Mouse (Mus musculus) neural tube, embryonic 14.5 days (tissue): ENCODE data around the gene Apc2. TPM values are rescaled to one million over a fixed set of nuclear protein-coding genes. Genes with fewer than 3 reads are reported as not detected.
A peak's percentile ranks its signal among the peaks of the same experiment; 100 is the strongest.
"Not testable (repeated sequence)": the region's sequence is repeated elsewhere in the genome, so short reads cannot be mapped to it uniquely, and the experiment has no call there.

Experiments used
- ATAC-seq: fragments of 200-750 bp; cut with Nextera tagmentation; 2 replicates; pipeline ENCODE4 v1.8.0; 2017; ENCODE audit warnings: low read depth, mild to moderate bottlenecking, moderate TSS enrichment, moderate library complexity
- H3K27ac ChIP-seq: fragments of 300-500 bp; sonication (generic); 2 replicates; pipeline ENCODE4 v1.5.1; 2014; ENCODE audit warnings: low read depth, mild to moderate bottlenecking, control low read depth, low read length, moderate library complexity, mixed read lengths
- H3K27me3 ChIP-seq: fragments of 300-500 bp; sonication (generic); 2 replicates; pipeline ENCODE4 v1.6.1; 2014; ENCODE audit warnings: low read length; ENCODE audit not compliant: control insufficient read depth, insufficient read depth
- H3K36me3 ChIP-seq: fragments of 300-500 bp; sonication (generic); 2 replicates; pipeline ENCODE4 v1.6.1; 2014; ENCODE audit warnings: low read length, mixed read lengths; ENCODE audit not compliant: control insufficient read depth, insufficient read depth
- H3K4me1 ChIP-seq: fragments of 300-500 bp; sonication (generic); 2 replicates; pipeline ENCODE4 v1.6.1; 2014; ENCODE audit warnings: low read length; ENCODE audit not compliant: control insufficient read depth, insufficient read depth
- H3K4me2 ChIP-seq: fragments of 300-500 bp; sonication (generic); 2 replicates; pipeline ENCODE4 v1.6.1; 2014; ENCODE audit warnings: mild to moderate bottlenecking, low read depth, low read length, control low read depth
- H3K4me3 ChIP-seq: fragments of 300-500 bp; sonication (generic); 2 replicates; pipeline ENCODE4 v1.5.1; 2014; ENCODE audit warnings: low read depth, low read length, control low read depth, mixed read lengths
- H3K9ac ChIP-seq: fragments of 300-500 bp; sonication (generic); replicated peaks from 2 replicates; pipeline ENCODE4 v1.6.1; 2014; ENCODE audit warnings: low read depth, mild to moderate bottlenecking, control low read depth, low read length, mixed read lengths
- H3K9me3 ChIP-seq: fragments of 300-500 bp; sonication (generic); 2 replicates; pipeline ENCODE4 v1.6.1; 2016; ENCODE audit warnings: low read length; ENCODE audit not compliant: control insufficient read depth
- WGBS: fragments of 180-500 bp; shearing (Covaris S2); extraction: QIAGEN DNeasy Blood & Tissue Kit; methylation state at CpG from one replicate; pipeline ENCODE4 v1.1.7; 2014; 5-methylcytosine and 5-hydroxymethylcytosine counted together
- polyA plus RNA-seq: library from polyadenylated mRNA; unstranded; fragments of >200 nt; fragmentation: Nextera tagmentation; extraction: Ambion mirVana; gene quantifications from 2 replicates; pipeline ENCODE4 v1.2.1, GENCODE M21; 2014

Apc2 gene
- 169 and 231 TPM in 2 replicates for polyA plus RNA-seq

DNA sequence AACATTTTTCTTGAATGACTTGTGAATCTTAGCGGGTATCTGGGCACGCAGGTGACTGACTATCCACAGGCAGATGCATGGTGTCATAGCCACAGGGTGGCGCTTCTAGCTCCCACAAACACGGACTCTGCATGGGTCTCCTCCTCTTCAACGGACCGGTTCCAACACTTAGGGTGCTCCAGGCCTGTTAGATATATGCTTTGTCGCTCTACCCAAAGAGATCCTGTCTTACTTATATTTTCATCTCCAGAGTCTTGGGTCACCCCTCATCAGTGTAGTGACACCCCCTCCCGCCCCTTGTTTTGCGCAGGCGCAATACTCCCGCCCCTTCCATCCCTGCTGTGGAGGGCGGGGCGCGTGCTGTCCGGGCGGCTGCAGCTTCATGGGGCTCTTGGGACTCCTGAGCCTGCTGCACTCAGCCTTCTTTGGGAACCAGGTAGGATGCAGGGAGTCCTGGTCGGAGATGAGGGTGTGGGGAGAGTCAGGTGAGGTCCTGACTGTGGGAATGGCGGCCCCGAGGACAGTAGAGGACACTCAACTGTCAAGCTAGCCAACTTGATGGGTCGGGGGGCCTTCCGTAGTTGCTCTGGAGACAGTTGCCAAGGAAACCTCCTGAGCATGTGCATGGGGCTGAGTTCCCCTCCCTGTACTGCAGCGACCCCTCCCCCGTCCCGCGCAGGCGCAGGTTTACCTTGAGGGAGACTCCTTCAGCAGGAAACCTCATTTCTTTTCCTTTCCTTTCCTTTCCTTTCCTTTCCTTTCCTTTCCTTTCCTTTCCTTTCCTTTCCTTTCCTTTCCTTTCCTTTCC is at the start of gene Apc2:
Gene Apc2, plus strand, starts transcription at position 360 of the 808 bp plus-strand sequence.
- Histone ChIP-seq H3K4me3 (peak within 1 kb of the TSS; percentile 38), H3K9me3 (no peaks in the 10 kb centered on the region), H3K27me3 (no peaks in the 10 kb centered on the region; the same call in 1 of the 2 replicates), H3K4me2 (peak within 1 kb of the TSS; percentile 67), H3K4me1 (peaks cover 38% of the 10 kb centered on the region), H3K9ac (peak within 1 kb of the TSS; percentile 35), H3K27ac (peak within 1 kb of the TSS; percentile 58), H3K36me3 (peaks cover 10% of the 10 kb centered on the region)
- ATAC-seq: peak; percentile 61
- under 1% methylated on average over 24 of the region's 26 CpGs for WGBS

DNA sequence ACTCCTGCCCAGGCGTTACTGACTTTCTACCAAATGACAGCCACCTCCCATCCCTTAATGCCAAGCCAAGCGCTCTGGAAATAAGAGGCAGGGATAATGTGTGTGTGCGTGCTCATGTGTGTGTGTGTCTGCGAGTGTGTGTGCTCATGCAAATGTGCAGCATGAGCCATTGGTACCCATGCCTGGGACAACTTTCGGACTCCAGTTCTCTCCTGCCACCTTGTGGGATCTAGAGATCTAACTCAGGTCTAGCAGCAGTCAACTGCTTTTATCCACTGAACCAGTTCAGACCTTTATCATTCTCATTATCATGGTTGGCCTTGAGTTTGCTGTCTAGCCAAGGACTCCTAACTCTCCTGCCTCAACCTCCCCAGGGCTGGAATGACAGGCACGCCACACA is 47.9 kb upstream of the Apc2 start:
- no peak for ATAC-seq
- H3K9ac ChIP-seq: no peak overlapping the region
- peaks cover 17% of the 10 kb centered on the region; the same call in 1 of the 2 replicates for H3K36me3 ChIP-seq
- H3K4me2 ChIP-seq: no peak overlapping the region
- H3K9me3 ChIP-seq: no peaks in the 10 kb centered on the region
- no peak overlapping the region for H3K27ac ChIP-seq
- no peaks in the 10 kb centered on the region for H3K27me3 ChIP-seq
- 50% methylated on average over 6 of the region's 6 CpGs for WGBS
- no peak overlapping the region for H3K4me3 ChIP-seq
- H3K4me1 ChIP-seq: peaks cover 11% of the 10 kb centered on the region

DNA sequence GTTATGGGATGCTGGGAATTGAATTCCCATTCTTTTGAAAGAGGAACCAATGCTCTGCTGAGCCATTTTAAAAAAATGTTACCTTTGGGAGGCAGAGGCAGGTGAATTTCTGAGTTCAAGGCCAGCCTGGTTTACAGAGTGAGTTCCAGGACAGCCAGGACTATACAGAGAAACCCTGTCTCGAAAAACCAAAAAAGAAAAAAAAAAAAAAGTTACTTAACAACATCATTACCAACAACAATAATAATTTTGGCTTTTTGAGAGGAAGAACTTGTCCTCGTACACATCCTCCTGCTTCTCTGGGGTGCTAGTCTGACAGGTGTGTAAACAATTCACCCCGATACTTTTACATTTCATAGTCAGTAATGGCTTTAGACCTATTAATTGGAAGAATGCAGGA is 47.3 kb upstream of the Apc2 start:
- Histone ChIP-seq H3K36me3 (peaks cover 11% of the 10 kb centered on the region; the same call in 1 of the 2 replicates), H3K4me2 (peak overlapping the region; percentile 97), H3K4me3 (peak overlapping the region; percentile 70), H3K4me1 (peaks cover 11% of the 10 kb centered on the region)
- ATAC-seq: peak; percentile 4; the same call in 1 of the 2 replicates
- not testable (repeated sequence) for H3K9me3 ChIP-seq, H3K27me3 ChIP-seq, H3K9ac ChIP-seq, H3K27ac ChIP-seq
- 47% methylated on average over 3 of the region's 3 CpGs for WGBS

DNA sequence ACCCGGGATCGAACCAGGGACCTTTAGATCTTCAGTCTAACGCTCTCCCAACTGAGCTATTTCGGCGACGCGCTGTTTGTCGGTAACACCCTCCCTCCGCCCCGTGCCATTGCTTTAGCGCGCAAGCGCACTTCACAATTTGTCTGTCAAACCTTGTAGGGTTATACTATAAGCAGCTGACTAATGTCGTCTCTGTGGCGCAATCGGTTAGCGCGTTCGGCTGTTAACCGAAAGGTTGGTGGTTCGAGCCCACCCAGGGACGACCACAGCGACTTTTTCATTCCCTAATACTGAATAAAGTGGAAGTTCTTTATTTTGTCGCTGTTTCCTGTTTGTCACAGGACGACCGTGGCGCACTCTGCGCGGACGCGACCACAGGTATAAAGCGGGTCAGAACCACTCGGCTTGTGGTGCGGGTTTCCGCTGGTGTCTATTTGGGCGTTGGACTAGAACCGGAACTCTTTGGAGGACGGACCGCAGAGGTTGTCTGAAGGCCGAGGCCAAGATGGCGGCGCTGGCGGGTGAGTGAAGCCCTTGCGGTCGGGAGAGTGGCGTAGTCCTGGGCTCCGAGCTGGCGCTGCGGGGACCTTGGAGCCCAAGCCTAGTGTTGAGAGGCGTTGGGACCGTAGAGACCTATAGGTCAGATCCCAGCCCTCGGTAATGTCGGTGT is 46.7 kb upstream of the Apc2 start, which contains the start of gene Ndufs7:
Gene Ndufs7, plus strand, starts transcription at position 151 of the 670 bp plus-strand sequence.
- under 1% methylated on average over 53 of the region's 53 CpGs for WGBS
- Histone ChIP-seq H3K4me3 (peak within 1 kb of the TSS; percentile 70), H3K4me2 (peak within 1 kb of the TSS; percentile 97), H3K9ac (peak within 1 kb of the TSS; percentile 83), H3K27ac (peak within 1 kb of the TSS; percentile 89), H3K27me3 (no peaks in the 10 kb centered on the region), H3K9me3 (no peaks in the 10 kb centered on the region), H3K4me1 (peaks cover 11% of the 10 kb centered on the region), H3K36me3 (peaks cover 10% of the 10 kb centered on the region; the same call in 1 of the 2 replicates)
- ATAC-seq: peak; percentile 91

DNA sequence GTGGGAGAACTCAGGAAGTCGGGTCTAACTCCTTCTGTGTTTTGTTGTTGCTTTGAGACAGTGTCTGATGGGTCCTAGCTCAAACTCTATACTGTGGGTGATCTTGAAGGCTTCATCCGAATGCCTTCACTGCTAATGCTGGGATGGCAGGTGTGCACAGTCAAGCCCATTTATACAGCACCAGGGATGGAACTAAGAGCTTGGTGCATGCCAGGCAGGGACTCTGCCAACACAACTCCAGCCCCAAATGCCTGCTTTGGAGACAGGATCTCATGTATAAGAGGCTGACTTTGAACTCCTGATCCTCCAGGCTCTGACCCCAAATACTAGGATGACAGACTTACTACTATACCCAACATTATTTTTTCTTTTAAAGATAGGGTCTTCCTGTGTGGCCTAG is 45.7 kb upstream of the Apc2 start:
- peaks cover 11% of the 10 kb centered on the region for H3K4me1 ChIP-seq
- H3K9me3 ChIP-seq: no peaks in the 10 kb centered on the region
- H3K36me3 ChIP-seq: peaks cover 13% of the 10 kb centered on the region; the same call in 1 of the 2 replicates
- no peak for ATAC-seq
- 63% methylated on average over 2 of the region's 2 CpGs for WGBS
- H3K4me2 ChIP-seq: peak overlapping the region; percentile 97
- H3K27ac ChIP-seq: peak overlapping the region; percentile 89; the same call in 1 of the 2 replicates
- no peaks in the 10 kb centered on the region for H3K27me3 ChIP-seq
- peak overlapping the region; percentile 70 for H3K4me3 ChIP-seq
- peak overlapping the region; percentile 83 for H3K9ac ChIP-seq

DNA sequence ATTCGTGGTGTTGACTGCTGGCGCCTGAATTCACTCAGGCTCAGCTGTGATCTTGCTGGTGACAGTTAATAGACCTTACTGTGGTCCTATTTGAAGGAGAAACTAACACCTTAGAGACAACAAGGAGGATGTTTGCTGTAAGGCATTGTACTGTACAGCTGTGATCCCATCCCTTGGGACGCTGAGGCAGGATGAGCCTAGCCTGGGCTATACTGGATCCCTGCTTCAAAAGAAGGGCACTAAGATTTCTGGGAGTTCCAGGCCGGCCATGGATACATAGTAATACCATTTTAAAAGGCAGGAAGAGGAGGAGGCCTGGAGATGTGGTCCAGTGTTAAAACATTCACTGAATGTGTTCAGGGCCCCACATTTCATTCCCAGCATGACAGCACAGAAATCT is 45.2 kb upstream of the Apc2 start:
- peak overlapping the region; percentile 97; the same call in 1 of the 2 replicates for H3K4me2 ChIP-seq
- ATAC-seq: no peak
- no peaks in the 10 kb centered on the region for H3K9me3 ChIP-seq
- no peak overlapping the region; the same call in 1 of the 2 replicates for H3K9ac ChIP-seq
- H3K4me3 ChIP-seq: no peak overlapping the region
- peaks cover 17% of the 10 kb centered on the region for H3K36me3 ChIP-seq
- WGBS: 84% methylated on average over 4 of the region's 4 CpGs
- no peaks in the 10 kb centered on the region for H3K27me3 ChIP-seq
- peaks cover 11% of the 10 kb centered on the region for H3K4me1 ChIP-seq
- H3K27ac ChIP-seq: no peak overlapping the region

DNA sequence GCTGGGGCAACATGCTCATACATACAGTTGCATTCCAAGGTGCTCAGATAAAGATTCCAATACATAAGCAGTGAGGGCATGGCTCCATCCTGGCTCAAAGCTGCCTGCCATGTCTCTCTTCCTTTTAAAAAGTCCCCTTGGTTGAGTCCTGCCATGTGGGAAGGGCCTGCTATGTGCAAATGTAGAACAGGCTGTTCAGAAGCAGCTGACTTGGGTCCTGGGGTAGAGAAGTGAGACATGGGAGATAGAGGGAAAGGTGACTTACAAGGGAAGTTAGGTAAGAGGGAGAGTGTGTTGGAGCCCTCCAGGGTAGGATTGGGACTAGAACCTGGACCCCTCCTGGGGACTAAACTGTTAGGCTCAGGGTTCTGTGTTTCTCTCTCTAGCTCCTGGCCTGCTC is 43.8 kb upstream of the Apc2 start:
- H3K27me3 ChIP-seq: no peaks in the 10 kb centered on the region
- 0 out of 2 replicates have a peak overlapping the region, but pooled peaks have one; percentile 16 for H3K9ac ChIP-seq
- H3K4me1 ChIP-seq: peaks cover 11% of the 10 kb centered on the region
- no peak for ATAC-seq
- no peak overlapping the region for H3K4me2 ChIP-seq
- H3K9me3 ChIP-seq: no peaks in the 10 kb centered on the region
- no peak overlapping the region for H3K4me3 ChIP-seq
- H3K36me3 ChIP-seq: peaks cover 31% of the 10 kb centered on the region
- H3K27ac ChIP-seq: no peak overlapping the region

DNA sequence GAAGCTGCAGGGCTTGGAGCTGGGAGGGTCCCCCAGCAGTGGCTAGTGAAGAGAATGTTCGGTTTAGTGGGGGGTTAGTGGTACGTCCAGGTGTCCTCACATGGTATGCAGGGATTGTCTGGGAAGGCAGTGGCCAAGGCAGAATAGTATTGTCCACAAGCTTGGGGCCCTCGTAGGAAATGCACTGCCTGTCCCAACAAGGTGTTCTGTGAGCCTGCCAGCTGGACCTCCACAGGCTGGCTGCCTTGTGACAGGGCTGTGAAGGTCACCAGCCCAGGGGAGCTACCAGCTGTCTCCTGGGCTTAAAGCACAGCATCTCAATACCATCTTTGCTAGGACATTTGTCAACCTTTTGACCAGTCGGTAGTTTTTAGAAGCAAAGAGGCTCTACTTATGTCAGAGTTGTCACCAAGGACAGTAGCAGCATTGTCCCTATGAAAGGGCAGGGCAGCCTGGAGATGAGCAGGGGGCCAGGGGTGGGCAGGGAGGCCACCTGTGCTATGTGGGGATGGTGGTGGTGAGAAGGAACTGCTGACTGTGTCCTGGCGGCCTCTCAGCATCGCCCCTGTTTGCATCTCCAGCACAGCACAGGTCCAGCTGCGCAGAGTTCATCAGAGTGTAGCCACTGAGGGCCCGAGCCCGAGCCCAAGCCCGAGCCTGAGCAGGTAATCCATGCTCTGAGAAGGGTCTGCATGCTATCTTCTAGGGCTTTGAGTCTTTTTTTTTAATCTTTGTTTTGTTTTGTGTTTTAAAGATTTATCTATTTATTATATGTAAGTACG is 43.1 kb upstream of the Apc2 start:
- Histone ChIP-seq H3K4me2 (no peak overlapping the region), H3K9me3 (no peaks in the 10 kb centered on the region), H3K4me3 (no peak overlapping the region), H3K9ac (0 out of 2 replicates have a peak overlapping the region, but pooled peaks have one; percentile 16), H3K27me3 (no peaks in the 10 kb centered on the region), H3K36me3 (peaks cover 36% of the 10 kb centered on the region), H3K4me1 (peaks cover 11% of the 10 kb centered on the region), H3K27ac (no peak overlapping the region)
- 93% methylated on average over 11 of the region's 11 CpGs for WGBS
- no peak for ATAC-seq
